Mouse (Mus musculus): Measurements from ENCODE around the gene Sox6. TPM values are rescaled to one million over a fixed set of nuclear protein-coding genes. Genes with fewer than 3 reads are reported as not detected.
A peak's percentile ranks its signal among the peaks of the same experiment; 100 is the strongest.

The Sox6 gene
- total and polyA plus RNA-seq, 3 experiments: 11.8 to 33.4 (median 26.4) TPM

DNA sequence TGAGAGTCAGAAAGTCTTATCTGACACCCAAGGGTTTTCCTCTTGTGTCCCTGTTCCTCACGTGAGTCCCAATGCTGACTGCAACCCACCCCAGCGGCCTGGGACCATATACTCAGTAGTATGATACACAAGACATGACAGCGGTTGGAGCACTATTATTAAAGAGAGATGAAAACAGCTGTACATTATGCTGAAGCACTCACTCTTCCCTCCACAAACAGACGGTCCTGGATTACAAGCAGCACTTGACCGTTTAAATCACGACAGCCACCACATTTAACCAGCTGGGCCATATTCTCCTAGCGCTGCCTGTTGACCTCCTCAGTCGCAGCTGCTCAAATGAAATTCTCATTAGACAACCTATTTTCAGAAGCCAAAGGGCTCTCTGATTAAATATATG lies 272.3 kb downstream of the Sox6 start:
- Histone ChIP-seq H3K4me1 (ENCODE audit: control insufficient read depth, insufficient read depth, low read length) (no peaks in the 10 kb centered on the region), H3K9ac (ENCODE audit: low read depth, low read length) (no peak overlapping the region), H3K4me3 (no peak overlapping the region), H3K27ac (no peak overlapping the region), H3K36me3 (ENCODE audit: control insufficient read depth, insufficient read depth, low read length) (no peaks in the 10 kb centered on the region), H3K27me3 (ENCODE audit: control insufficient read depth, insufficient read depth, low read length) (no peaks in the 10 kb centered on the region), H3K79me2 (replicated peaks; ENCODE audit: control insufficient read depth, insufficient read depth, low read length) (no peaks in the 10 kb centered on the region)
- no peak for TF ChIP-seq EP300 (IDR thresholded peaks at IDR 0.05; ENCODE audit: insufficient read depth, low read depth, low read length)
- no peak for TF ChIP-seq POLR2A (IDR thresholded peaks at IDR 0.05; ENCODE audit: insufficient read depth, low read depth, low read length)
- TF ChIP-seq CTCF (IDR thresholded peaks at IDR 0.05): no peak
- WGBS: 86% methylated on average over 8 of the region's 8 CpGs
- DNase-seq: no peak
- intact Hi-C loops (cut with DNase I): no loop called here

DNA sequence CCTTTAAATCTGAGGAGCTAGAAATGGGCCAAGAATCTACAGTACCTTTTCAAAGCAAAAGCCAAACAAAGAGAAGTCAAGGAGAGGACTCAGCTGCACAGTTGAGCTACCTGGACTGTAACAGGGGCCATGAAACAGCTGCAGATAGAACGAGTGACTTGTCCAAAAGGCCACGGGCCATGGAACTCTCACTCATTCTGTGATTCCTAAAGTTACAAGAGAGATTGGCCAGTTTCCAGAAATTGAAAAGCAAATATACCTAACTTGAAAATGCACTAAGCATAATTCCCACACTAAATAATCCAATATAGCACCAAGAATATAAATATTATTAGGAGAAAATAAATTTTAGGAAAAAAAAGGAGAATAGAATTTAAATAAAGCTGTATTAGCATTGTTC lies 274.7 kb downstream of the Sox6 start:
- 50% methylated on average over 2 of the region's 2 CpGs for WGBS
- TF ChIP-seq POLR2A (IDR thresholded peaks at IDR 0.05; ENCODE audit: insufficient read depth, low read depth, low read length): no peak
- TF ChIP-seq EP300 (IDR thresholded peaks at IDR 0.05; ENCODE audit: insufficient read depth, low read depth, low read length): no peak
- TF ChIP-seq CTCF (IDR thresholded peaks at IDR 0.05): no peak
- Histone ChIP-seq H3K27ac (no peak overlapping the region), H3K27me3 (ENCODE audit: control insufficient read depth, insufficient read depth, low read length) (no peaks in the 10 kb centered on the region), H3K36me3 (ENCODE audit: control insufficient read depth, insufficient read depth, low read length) (no peaks in the 10 kb centered on the region), H3K79me2 (replicated peaks; ENCODE audit: control insufficient read depth, insufficient read depth, low read length) (no peaks in the 10 kb centered on the region), H3K4me3 (no peak overlapping the region), H3K9ac (ENCODE audit: low read depth, low read length) (no peak overlapping the region), H3K4me1 (ENCODE audit: control insufficient read depth, insufficient read depth, low read length) (no peaks in the 10 kb centered on the region)
- no peak for DNase-seq
- intact Hi-C loops (cut with DNase I): no loop called here

DNA sequence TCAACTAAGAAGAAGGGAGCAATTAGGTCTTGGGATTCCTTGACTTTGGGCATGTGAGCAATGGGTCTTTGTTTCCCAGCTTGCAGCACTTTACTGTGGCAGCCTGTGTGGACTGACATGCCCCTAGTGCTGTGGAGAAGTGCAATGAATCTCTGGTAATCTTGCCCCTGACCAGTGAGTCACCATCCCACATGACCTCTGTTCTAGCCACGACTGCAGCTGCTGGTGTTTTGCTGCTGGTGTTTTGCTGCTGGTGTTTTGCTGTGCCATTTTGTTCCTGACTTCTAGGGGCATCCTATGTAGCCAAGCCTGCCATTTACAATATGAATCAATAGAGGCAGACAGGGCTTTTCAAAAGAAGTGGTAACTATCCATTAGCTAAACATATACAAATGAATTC lies 280.4 kb downstream of the Sox6 start:
- Histone ChIP-seq H3K79me2 (replicated peaks; ENCODE audit: control insufficient read depth, insufficient read depth, low read length) (no peaks in the 10 kb centered on the region), H3K4me3 (no peak overlapping the region), H3K9ac (ENCODE audit: low read depth, low read length) (no peak overlapping the region), H3K36me3 (ENCODE audit: control insufficient read depth, insufficient read depth, low read length) (no peaks in the 10 kb centered on the region), H3K4me1 (ENCODE audit: control insufficient read depth, insufficient read depth, low read length) (no peaks in the 10 kb centered on the region), H3K27me3 (ENCODE audit: control insufficient read depth, insufficient read depth, low read length) (no peaks in the 10 kb centered on the region), H3K27ac (no peak overlapping the region)
- intact Hi-C loops (cut with DNase I): no loop called here
- WGBS: 27% methylated on average over 1 of the region's 1 CpGs
- no peak for TF ChIP-seq POLR2A (IDR thresholded peaks at IDR 0.05; ENCODE audit: insufficient read depth, low read depth, low read length)
- TF ChIP-seq CTCF (IDR thresholded peaks at IDR 0.05): no peak
- no peak for TF ChIP-seq EP300 (IDR thresholded peaks at IDR 0.05; ENCODE audit: insufficient read depth, low read depth, low read length)
- DNase-seq: no peak

DNA sequence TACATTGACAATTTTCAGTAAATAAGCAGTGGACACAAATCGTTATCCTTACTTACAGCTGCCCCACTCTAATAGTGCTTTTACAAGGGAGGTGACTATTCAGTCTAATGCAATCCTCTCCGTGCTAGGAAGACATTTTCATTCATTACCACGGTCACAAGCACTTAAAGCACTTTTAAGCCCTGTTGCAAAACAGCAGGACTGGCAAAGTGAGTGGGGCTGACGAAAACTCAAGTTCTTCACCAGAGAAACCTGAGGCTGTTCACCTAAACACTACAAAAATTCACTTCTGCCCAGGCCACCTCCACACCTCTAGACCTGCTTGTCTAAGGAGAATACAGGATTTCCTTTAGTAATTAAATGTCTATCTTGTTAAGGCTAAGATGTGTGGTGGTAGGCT lies 283.3 kb downstream of the Sox6 start:
- intact Hi-C loops (cut with DNase I): no loop called here
- DNase-seq: no peak
- no peaks in the 10 kb centered on the region for H3K27me3 ChIP-seq (ENCODE audit: control insufficient read depth, insufficient read depth, low read length)
- H3K9ac ChIP-seq (ENCODE audit: low read depth, low read length): no peak overlapping the region
- WGBS: 81% methylated on average over 4 of the region's 4 CpGs
- TF ChIP-seq EP300 (IDR thresholded peaks at IDR 0.05; ENCODE audit: insufficient read depth, low read depth, low read length): no peak
- TF ChIP-seq POLR2A (IDR thresholded peaks at IDR 0.05; ENCODE audit: insufficient read depth, low read depth, low read length): no peak
- no peak for TF ChIP-seq CTCF (IDR thresholded peaks at IDR 0.05)
- H3K4me3 ChIP-seq: no peak overlapping the region
- no peaks in the 10 kb centered on the region for H3K79me2 ChIP-seq (replicated peaks; ENCODE audit: control insufficient read depth, insufficient read depth, low read length)
- H3K36me3 ChIP-seq (ENCODE audit: control insufficient read depth, insufficient read depth, low read length): peaks cover 5% of the 10 kb centered on the region; the same call in 1 of the 2 replicates
- peaks cover under 1% of the 10 kb centered on the region; the same call in 1 of the 2 replicates for H3K4me1 ChIP-seq (ENCODE audit: control insufficient read depth, insufficient read depth, low read length)
- no peak overlapping the region for H3K27ac ChIP-seq

GRCm38 (mm10) chr7:115754216-115754615 lies 284.4 kb downstream of the Sox6 start:
- Histone ChIP-seq H3K36me3 (ENCODE audit: control insufficient read depth, insufficient read depth, low read length) (peaks cover 5% of the 10 kb centered on the region; the same call in 1 of the 2 replicates), H3K4me3 (no peak overlapping the region), H3K27me3 (ENCODE audit: control insufficient read depth, insufficient read depth, low read length) (no peaks in the 10 kb centered on the region), H3K4me1 (ENCODE audit: control insufficient read depth, insufficient read depth, low read length) (peaks cover 2% of the 10 kb centered on the region; the same call in 1 of the 2 replicates), H3K27ac (no peak overlapping the region), H3K79me2 (replicated peaks; ENCODE audit: control insufficient read depth, insufficient read depth, low read length) (no peaks in the 10 kb centered on the region), H3K9ac (ENCODE audit: low read depth, low read length) (no peak overlapping the region)
- intact Hi-C loops (cut with DNase I): no loop called here
- DNase-seq: peak in 1 of 2 experiments; percentile 15
- TF ChIP-seq CTCF (IDR thresholded peaks at IDR 0.05) (no peak), POLR2A (IDR thresholded peaks at IDR 0.05; ENCODE audit: insufficient read depth, low read depth, low read length) (no peak), EP300 (IDR thresholded peaks at IDR 0.05; ENCODE audit: insufficient read depth, low read depth, low read length) (no peak)
- 58% methylated on average over 7 of the region's 7 CpGs for whole genome bisulfite sequencing

DNA sequence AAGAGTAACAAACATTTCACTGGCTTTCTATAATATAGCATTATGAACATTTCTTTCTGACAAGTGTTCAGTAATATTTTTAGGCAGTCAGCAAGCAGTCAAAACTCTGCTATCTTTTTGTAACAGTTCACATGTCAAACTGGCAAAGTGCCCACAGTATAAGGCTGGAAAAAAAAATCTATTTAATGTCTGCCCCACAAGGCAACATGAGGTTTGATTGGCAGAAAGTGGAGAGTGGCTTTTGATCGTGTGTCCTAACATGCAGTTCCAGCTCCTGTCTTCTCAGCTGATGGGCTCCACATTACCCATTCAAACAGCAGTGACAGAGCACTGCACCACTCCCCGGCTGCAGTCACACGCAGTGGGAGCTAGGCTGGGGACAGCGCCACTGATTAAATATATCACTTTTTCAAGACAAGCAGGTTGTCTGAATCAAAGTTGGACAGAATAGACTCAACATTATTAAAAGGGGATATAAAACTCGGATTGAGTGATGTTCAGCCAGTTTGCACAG lies 286.4 kb downstream of the Sox6 start:
- DNase-seq: peak in 1 of 2 experiments; percentile 14
- intact Hi-C loops (cut with DNase I): no loop called here
- no peak overlapping the region for H3K9ac ChIP-seq (ENCODE audit: low read depth, low read length)
- H3K27ac ChIP-seq: no peak overlapping the region; the same call in 1 of the 2 replicates
- TF ChIP-seq CTCF (IDR thresholded peaks at IDR 0.05): 0 out of 2 replicates have a peak, but pooled peaks have one; percentile 5
- no peak for TF ChIP-seq POLR2A (IDR thresholded peaks at IDR 0.05; ENCODE audit: insufficient read depth, low read depth, low read length)
- 25% methylated on average over 5 of the region's 5 CpGs for WGBS
- H3K4me1 ChIP-seq (ENCODE audit: control insufficient read depth, insufficient read depth, low read length): peaks cover 2% of the 10 kb centered on the region; the same call in 1 of the 2 replicates
- H3K36me3 ChIP-seq (ENCODE audit: control insufficient read depth, insufficient read depth, low read length): peaks cover 5% of the 10 kb centered on the region; the same call in 1 of the 2 replicates
- no peak overlapping the region for H3K4me3 ChIP-seq
- H3K79me2 ChIP-seq (replicated peaks; ENCODE audit: control insufficient read depth, insufficient read depth, low read length): no peaks in the 10 kb centered on the region
- H3K27me3 ChIP-seq (ENCODE audit: control insufficient read depth, insufficient read depth, low read length): no peaks in the 10 kb centered on the region
